Mouse (Mus musculus): ENCODE data around the gene Catsper4.

GRCm38 (mm10) chr4:134165548-134166465 is 61.4 kb downstream of the Catsper4 start:
- TF ChIP-seq CTCF (IDR thresholded peaks at IDR 0.05; ENCODE audit: low read depth) (no peak), EP300 (IDR thresholded peaks at IDR 0.05; ENCODE audit: low read depth) (no peak)
